Mouse (Mus musculus) right cerebral cortex, adult 2 months (tissue): ENCODE measurements around the gene Olfr522.
A peak's percentile ranks its signal among the peaks of the same experiment; 100 is the strongest.

Experiments used
- DNase-seq, 2 experiments: peaks; one replicate each; pipeline ENCODE4 v3.0.0; 2021 to 2022; ENCODE audit warnings: low spot score in 2 of 2

Gene Olfr522

DNA sequence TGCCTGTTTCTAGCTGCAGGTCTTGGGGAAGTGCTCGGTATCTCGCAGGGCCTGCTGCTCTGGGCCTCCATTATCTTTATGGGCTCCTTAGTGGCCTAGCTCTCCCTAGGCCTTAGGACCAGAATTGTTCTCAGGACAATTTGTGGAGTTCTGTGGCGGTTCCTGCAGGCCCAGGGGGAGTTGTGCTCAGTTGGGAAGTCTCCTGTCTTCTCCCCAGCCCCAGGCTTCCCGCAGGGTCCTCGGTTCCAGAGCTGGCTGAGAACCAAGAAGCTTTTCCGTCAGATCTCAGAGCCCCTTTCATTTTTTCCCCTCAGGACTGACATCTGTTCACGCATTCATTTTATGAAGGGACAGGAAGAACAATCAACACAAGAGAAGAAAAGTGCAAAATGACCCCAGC lies at the start of gene Olfr522:
TSS of gene Olfr522 (minus strand) at position 101 of the 400 bp plus-strand sequence.
- no peak for DNase-seq

DNA sequence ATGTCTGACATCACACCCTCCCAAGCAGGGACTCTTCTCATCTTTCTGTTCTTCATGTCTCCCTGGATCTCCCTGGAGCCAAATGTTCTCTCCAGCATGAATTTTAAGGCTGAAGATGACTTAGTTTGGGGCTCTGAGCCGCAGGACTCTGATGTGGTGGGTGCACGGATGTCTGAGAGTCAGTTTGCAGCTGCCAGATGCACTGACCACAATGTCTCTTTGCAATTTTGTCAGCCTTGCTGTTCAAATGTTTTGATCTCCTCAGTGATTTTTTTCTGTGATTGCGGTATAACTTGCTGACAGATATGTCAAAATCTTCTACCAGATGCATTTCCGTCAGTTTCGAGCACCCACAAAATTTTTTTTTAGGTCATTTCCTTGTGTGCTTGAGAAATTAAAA lies 49.3 kb upstream of the Olfr522 start:
- DNase-seq = no peak

DNA sequence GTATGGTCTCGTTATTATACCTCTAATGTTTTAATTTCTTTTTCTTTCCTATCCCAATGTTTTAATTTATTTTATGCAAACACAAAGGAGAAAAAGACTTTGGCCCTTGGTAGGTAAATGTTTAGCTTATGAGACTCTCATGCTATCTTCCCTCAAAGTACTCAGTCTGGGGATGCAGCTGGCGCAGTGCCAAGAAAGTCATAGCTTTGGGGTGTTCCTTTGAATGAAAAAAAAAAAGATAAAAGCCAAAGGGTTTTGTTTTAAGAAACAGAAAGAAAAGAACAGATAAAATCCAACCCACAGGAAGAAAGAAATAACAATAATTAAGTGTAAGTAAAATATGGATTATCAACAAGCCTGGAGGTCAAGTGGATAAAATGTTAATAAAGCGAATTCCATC lies 44.1 kb upstream of the Olfr522 start:
- no peak for DNase-seq

DNA sequence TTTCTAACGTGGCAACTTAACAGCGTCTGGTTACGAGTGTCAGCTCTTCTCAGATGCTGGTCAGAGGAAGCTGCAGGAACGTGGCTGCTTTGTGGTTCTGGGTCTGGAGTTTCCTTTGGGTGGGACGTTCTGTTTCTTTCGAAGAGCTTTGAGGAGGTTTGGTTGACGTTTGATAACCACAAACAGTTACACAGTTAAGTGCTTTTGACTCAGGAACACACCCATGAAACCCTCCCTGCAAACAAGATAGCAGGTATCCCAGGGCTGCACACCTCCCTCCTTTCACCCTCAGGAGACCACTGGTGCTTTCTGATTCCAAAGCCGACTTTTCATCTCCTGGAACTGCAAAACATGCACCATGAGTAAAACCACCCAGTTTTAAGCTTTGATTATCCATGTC lies 43.6 kb upstream of the Olfr522 start:
- no peak for DNase-seq

DNA sequence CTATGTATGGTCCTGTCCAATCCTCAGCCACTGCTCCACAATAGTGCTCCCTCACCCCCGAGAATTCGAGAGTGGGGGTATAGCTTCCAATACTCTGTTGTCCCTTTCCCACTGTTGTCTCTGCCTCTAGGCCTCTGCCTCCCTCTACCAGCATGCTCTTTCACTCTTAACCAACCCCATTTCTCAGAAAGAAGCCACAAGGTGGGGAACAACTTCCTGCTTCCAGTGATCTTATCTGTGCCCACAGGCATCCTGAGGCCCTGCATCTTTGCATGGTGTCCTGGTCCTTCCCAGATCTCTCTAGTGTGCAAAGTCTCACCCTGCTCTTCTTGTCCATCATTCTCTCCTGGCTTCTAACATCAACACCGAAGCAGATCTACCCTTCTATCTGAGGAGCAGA lies 42.3 kb upstream of the Olfr522 start:
- DNase-seq = no peak

DNA sequence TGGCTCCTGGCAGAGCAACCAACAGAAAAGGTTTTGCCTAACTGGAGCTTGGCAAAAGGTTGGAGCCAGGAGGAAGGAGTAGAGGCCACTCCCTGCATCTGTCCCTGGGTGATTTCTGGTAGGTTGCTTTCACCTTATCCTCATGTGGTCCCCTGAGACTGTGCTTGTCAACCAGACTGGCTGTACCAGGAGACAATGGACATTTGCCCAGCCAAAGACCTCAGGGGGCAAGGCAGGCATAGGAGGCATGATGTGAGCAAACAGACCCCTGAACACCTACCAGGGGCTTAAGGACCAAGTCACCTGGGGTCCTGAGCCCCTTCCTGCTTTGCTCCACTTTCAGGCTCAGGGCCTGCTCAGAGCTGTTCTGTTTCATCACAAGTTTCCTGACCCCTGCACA lies 41.3 kb upstream of the Olfr522 start, which contains the start of gene Olfr524:
TSS of gene Olfr524 (minus strand) at position 101 of the 400 bp plus-strand sequence.
- DNase-seq = no peak

DNA sequence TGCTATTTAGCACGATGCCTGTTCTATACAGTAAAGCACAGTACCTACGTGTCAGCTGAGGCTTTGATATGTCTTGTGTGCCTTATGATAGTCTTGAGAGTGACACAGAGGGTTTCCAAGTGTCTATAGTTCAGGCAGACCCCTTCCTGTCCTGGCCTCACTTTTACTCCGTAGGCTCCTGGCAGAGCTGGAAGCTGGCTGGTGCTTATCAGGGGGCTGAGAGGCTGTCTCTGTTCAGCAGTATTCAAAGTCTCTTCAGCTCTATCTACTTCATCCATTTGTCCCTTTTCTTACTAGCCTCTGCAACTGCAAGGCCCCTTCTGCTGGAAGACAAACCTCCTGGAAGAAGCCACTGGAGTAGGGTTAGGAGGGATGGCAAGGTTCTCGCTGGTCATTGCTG lies 36.5 kb upstream of the Olfr522 start:
- DNase-seq = no peak

DNA sequence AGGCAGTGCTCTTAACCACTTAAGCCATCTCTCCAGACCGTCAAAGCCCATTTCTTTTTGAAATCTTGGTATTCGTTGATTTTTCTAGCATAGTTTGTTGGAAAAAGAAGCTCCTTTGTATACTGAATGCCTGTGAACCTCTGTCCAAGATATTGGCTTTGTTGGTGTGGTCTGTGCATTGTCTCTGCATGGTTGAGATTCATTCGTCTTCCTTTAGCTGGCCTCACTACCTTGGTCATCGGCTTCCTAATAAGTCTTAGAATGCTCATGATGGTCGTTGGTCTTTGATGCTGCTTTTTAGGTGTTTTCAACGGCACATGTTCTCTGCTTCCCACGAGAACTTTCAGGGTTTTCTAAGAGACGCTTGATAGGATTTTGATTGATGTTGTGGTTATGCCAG lies 31.4 kb upstream of the Olfr522 start:
- DNase-seq = no peak

DNA sequence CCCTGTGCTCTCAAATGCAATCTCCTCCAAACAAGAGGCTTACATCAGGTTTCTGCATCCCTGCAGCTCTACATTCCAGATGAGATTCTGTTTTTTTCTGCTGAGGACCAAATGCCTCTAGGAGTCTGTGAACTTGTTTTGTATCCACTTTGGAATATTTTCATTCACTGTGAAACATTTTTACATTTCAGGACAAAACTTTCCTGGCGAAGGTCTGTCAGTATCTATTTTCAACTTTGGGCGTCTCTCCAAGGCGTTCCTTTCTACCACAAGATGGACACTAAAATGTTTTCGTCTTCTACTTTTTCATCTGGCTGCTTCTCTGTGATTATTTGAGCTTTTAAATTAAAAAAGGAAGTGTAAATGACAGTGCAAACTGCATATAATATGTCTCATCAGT lies 29.5 kb upstream of the Olfr522 start:
- no peak for DNase-seq

DNA sequence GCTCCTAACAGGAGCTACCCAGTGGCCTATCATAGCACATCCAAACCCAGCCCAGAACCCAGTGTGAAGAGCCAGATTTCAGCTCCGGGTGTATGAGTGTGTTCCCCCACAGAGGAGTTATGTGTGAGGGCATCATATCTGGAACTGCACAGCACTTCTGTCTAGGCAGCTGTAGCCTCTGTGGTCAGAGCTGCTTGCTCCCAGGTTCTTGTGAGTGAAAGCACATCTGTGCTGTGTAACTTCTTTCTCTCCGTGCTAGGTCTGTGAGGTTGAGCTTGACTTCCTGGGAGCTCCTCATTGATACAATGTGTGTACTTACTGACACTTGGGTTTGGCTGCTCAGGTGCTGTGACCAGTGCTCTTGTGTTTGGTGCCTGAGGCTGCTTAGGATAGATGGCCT lies 28.3 kb upstream of the Olfr522 start:
- DNase-seq = no peak

DNA sequence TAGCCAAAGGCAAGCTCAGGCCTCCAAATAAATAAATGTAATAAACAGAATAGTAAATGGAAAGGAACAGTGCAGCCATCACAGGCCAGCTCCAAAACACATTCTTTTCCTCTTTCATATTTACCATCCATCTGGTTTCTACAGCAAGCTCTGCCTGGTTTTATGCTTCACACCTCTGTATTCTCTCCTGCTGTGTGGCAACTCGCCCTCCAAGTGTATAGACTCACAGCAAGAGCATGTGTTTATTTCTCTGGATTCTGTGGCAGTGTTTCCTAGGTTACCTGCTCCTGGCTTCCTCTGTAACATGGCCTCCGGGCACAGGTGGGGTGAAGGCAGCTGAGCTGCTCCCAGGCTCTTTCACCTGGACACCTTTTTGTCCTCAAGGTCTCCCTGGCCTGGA lies 27.9 kb upstream of the Olfr522 start:
- DNase-seq = no peak

DNA sequence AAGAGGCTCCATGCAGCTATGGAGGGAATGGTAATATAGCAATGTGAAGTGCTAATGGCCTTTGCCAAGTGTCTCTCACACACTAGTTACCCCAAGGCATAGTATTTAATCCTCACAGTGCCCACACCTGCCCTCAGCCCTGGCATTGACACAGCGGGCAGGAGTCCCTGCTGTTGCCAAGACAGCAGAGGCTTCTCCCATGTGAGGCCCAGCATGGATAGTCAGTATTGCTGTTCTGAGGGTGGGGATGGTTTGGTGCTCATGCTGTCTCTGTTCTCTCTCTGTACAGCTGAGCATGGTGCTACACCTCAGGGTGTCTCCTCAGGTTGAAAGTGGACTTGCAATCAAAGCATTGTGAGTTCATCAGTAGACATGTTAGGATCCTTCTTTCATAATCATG lies 25.9 kb upstream of the Olfr522 start:
- DNase-seq = no peak

DNA sequence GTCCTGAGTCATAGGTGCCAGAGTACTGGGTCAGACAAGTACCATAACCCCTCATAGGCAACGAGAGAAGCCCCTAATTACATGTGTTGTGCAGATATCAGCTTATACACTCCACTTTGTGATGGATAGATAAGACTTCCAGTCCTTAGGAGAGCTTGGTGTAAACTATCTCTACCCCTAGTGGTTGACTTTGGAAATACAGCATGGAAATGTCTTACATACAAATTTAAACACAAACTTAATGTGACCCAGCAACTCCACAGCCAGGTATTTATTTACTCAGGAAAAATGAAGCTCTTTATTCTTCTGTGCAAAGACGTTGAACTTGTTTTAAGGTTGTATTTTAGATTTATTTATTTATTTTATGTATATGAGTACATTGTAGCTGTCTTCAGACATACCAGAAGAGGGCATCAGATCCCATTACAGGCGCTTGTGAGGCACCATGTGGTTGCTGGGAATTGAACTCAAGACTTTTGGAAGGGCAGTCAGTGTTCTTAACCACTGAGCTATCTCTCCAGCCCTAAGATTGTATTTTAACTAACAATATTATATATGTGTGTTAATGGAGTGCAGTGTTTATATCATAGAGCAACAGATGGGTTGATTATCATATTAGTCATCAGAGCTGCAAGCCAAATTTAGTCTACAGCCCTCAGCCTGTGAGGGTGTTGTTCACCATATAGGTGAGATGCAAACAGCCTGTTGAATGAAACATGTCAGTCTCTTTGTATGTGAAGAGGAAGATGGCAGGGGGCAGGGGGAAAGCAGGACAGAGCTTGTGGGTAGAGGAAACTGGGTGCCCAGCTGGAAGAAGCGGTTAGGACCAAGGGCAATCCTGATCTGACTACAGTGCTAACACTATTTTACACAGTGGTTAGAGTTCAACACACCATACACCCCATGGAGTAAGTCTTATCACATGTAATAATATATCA lies 24.1 kb upstream of the Olfr522 start:
- no peak for DNase-seq

DNA sequence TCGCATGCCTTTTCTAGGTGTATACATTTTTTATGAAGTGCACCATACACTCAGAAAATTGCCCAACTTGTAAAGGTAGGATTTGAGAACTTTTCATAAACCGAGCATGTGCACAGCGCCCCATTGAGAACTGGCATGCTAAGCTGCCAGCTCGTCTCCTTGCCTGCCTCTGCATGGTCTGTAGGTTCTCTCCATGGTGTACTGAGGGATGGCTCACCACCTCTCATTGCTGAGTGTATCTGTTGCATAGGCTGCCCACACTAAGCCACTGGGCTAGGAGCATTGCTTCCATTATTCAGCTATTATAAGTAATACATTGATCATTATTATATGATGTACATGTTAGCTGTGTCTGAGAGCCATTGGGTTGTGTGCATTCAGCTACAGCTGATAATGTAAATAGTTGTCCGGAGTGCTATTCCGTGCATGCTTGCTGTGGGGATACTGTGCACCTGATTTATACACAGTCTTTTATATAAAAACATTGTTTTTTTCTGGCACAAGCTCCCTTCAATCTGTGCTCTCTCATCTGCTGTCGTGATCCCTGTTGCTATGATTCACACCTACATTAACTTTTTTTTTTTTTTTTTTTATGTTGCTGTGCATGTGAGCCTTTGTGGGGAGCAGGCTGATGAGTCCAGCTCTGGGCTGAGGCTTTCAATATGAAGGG lies 23.3 kb upstream of the Olfr522 start:
- peak; percentile 35 to 51 for DNase-seq

DNA sequence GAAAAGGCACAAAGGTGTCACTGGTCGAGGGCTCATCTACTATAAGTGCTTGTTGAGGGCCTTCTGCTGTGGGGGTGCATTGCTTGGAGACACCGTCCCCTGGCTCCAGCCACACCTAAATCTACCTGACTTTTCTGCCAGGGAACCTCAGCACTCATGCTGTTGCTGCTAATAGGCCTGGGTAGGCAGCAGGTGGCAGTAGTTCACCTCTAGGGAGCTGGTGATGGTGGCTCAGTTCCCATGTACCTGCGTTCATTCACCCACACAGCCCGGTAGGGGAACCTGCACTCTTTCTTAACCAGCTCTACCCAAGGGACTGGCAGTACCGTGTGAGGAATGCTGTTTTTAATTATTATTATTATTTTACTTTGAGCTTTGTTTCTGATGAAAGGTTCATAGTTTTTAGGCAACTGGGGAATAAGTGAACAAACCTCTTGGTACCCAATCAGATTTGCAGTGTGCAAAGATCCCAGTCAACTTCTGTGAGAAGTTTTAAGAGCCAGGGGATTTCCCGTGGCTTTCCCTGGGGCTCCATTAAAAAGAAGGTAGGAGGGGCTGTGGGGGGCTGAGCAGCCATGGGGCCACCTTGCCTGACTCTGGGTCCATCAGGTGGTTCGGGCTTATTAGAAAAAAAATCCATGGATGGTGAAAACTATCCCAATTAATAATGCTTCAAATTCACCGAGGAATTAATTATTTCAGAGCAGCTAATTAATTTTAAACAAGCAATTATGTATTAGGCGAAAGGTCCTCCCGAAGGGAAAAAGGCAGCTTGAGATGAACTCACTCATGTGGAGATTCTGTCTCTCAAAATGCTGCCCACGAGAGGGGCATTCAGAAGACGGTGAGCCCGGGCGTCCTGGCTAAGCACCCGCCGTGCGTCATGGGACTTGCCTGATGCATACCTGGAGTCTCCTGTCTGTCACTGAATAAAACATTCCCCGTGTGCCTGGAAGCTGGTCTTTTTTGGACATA lies 22.4 kb upstream of the Olfr522 start:
- peak; percentile 39 to 51 for DNase-seq

DNA sequence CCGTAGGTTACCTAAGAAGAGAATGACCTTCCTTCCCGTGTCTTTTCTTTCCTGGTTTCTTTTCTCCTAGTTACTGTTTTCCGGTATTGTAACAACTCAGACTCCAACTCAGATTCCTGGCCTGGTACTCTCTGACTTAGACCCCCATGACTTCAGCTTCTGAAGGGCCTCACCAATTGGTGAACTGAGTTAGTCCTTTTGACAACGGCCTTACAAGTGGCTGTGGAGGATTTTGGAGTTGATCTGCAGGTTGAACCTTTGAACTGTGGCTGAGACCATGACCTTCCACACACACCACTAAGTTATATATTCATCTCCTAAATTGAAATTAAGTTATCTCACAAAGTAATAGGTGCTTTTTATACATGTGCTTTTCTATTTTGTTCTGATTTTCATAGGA lies 19.6 kb upstream of the Olfr522 start:
- no peak for DNase-seq

DNA sequence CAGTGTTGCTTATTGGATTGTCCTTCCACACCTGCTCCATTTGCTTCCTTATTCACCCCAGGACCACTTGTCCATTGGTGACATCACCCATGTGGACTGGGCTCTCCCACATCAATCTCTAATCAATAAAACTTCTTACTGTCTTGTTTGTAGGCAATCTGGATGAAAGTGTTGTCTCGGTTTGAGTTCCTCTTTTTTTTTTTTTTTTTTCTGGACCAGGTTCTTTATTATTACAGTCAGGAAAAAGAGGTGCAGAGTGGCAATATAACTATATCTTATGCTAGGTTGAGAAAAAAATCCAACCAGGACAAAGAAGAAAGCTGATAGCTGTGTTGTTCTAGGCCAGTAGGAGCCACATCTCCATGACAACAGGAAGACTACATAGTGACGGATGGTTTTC lies 16.1 kb upstream of the Olfr522 start:
- no peak for DNase-seq

DNA sequence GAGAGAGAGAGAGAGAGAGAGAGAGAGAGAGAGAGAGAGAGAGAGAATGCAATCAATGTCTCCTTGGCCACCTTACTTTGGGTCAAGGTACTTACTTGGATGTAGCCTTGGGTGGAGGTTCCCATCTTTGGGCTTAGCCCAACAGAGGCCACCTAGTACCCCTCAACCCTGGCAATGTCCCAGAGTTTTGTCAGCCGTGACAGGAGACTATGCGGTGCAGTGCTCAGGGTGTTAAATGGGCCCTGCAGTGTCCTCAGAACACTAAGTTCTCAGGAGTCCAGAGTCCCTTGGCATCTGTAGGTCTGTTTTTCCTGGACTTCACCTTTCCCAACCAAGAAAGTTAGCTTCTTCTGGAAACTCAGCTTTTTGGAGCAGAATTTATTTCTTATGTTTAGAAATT lies 14.6 kb upstream of the Olfr522 start:
- DNase-seq = no peak

DNA sequence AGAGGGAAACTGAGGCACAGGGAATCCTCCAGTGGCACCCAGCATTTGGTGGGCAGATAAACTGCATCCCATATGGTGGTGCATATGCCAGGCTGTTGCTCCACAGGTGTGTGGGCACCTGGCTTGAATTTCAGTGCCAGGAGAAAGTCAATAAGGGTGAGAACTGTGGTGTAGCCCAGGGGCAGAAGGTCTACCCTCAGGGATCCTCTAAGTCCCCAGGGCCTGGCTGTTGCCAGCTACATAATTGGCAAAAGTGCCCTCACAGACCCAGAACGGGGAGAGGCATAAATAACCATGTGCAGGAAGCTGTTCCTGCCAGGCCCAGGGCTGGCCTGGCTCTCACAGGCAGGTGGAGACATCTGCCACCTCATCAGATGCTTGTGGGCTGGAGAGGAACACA lies 8.4 kb upstream of the Olfr522 start, which contains the start of gene Olfr523:
TSS of gene Olfr523 (plus strand) at position 282 of the 400 bp plus-strand sequence.
- no peak for DNase-seq

DNA sequence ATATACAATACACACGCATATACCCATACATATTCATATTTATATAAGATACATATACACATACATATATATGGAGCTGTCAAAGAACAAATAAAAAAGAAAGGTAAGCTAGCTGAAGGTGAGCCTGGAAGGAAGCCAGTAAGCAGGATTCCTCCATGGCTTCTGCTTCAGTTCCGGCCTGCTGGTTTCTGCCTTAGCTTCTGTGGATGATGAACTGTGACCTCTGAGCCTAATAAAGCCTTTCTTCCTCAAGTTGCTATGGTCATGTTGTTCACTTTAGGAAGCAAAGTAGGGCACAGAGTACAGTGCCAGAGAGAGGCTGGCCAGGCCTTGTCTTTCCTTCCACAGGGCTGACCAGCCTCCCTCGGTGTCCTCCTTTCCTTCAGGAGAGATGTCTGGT lies 6.3 kb upstream of the Olfr522 start:
- no peak for DNase-seq

DNA sequence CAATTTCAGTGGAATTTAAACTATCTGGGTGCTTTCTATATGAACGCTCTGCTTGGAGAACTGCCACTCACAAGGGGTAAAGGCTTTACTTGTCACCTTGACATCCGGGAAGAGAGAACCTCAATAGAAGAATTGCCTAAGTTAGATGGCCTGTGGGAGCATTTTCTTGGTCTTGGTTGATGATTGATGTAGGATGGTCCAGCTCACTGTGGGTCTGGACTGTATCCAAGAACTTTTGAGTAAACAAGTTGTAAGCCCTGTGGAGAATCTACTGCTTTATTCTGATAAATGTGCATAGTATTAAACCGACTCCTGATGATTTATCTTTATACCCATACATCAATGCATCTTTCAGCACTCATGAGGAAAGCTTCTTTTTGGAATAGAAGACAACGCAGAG lies 4.8 kb upstream of the Olfr522 start:
- DNase-seq = no peak

DNA sequence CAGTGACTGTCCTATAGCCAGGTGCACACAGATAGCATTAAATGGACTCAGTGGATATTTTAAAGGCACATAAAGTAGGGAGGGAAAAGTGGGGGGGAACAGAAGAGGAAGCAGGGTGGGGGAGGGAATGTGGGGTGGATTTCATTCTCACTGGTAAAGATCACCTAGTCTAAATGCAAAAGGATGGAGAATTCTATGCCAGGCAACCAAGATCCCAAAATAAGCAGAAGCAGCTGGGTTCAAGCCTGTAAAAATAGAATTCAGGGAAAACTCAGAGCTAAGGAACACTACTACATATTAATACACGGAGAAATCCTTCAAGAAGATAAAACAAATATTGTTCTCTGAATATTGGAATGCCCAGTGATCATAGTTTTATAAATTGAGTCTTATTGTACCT lies 3.4 kb upstream of the Olfr522 start:
- no peak for DNase-seq
